Mouse (Mus musculus) ES-Bruce4 (cell line): Measurements from ENCODE around the gene Cemip2.

Experiments used
- CTCF ChIP-seq: IDR thresholded peaks from one replicate; pipeline ENCODE4 v1.8.1; 2011; ENCODE audit warnings: low read depth, low read length
- POLR2A ChIP-seq: IDR thresholded peaks from one replicate; pipeline ENCODE4 v1.8.1; 2011; ENCODE audit warnings: low read length; ENCODE audit not compliant: insufficient read depth

GRCm38 (mm10) chr19:21764738-21765137 is 13.4 kb upstream of the Cemip2 start:
- TF ChIP-seq CTCF (no peak), POLR2A (no peak)
